Mouse (Mus musculus) lung, postnatal 14 days (tissue): ENCODE measurements around the gene Zfp276.
"Not testable (repeated sequence)": the region's sequence is repeated elsewhere in the genome, so short reads cannot be mapped to it uniquely, and the experiment has no call there.

Experiments used
- DNase-seq: peaks from one replicate; pipeline ENCODE4 v3.0.0; 2021

Zfp276 gene

GRCm38 (mm10) chr8:123245543-123245942, 8.5 kb upstream of the Zfp276 start:
- no peak for DNase-seq

GRCm38 (mm10) chr8:123247748-123248147, 6.2 kb upstream of the Zfp276 start:
- no peak for DNase-seq

GRCm38 (mm10) chr8:123248596-123248995, 5.4 kb upstream of the Zfp276 start:
- no peak for DNase-seq

GRCm38 (mm10) chr8:123250940-123251339, 3.1 kb upstream of the Zfp276 start:
- DNase-seq: no peak

GRCm38 (mm10) chr8:123252925-123253324, 1.1 kb upstream of the Zfp276 start:
- DNase-seq: no peak

GRCm38 (mm10) chr8:123253451-123254098, 420 bp upstream of the Zfp276 start:
- DNase-seq: no peak

GRCm38 (mm10) chr8:123255170-123255569, 1.2 kb downstream of the Zfp276 start:
- no peak for DNase-seq

- DNase-seq: no peak
Measured at GRCm38 (mm10) chr8:123257114-123257513, 3.1 kb downstream of the Zfp276 start.

- DNase-seq: not testable (repeated sequence)
Measured at GRCm38 (mm10) chr8:123257593-123257992, 3.6 kb downstream of the Zfp276 start.

- DNase-seq: no peak
Measured at GRCm38 (mm10) chr8:123267926-123268656, 14.1 kb downstream of the Zfp276 start.

- no peak for DNase-seq
Measured at GRCm38 (mm10) chr8:123271147-123271546, 17.2 kb downstream of the Zfp276 start.

GRCm38 (mm10) chr8:123271901-123272300, 17.9 kb downstream of the Zfp276 start:
- DNase-seq: no peak

GRCm38 (mm10) chr8:123274447-123274846, 20.5 kb downstream of the Zfp276 start:
- no peak for DNase-seq

- DNase-seq: no peak
Measured at GRCm38 (mm10) chr8:123275096-123275495, 21.1 kb downstream of the Zfp276 start.

GRCm38 (mm10) chr8:123278445-123278844, 24.4 kb downstream of the Zfp276 start:
- DNase-seq: no peak

- DNase-seq: no peak
Measured at GRCm38 (mm10) chr8:123279828-123280227, 25.8 kb downstream of the Zfp276 start.

GRCm38 (mm10) chr8:123280302-123281094, 26.5 kb downstream of the Zfp276 start:
- no peak for DNase-seq

- DNase-seq: not testable (repeated sequence)
Measured at GRCm38 (mm10) chr8:123282994-123283393, 29.0 kb downstream of the Zfp276 start.

- DNase-seq: no peak
Measured at GRCm38 (mm10) chr8:123283991-123284390, 30.0 kb downstream of the Zfp276 start.

- DNase-seq: no peak
Measured at GRCm38 (mm10) chr8:123284493-123284892, 30.5 kb downstream of the Zfp276 start.

GRCm38 (mm10) chr8:123287362-123287761, 33.4 kb downstream of the Zfp276 start:
- no peak for DNase-seq

GRCm38 (mm10) chr8:123290166-123290565, 36.2 kb downstream of the Zfp276 start:
- peak; percentile 53 for DNase-seq

- no peak for DNase-seq
Measured at GRCm38 (mm10) chr8:123290679-123291078, 36.7 kb downstream of the Zfp276 start.

- DNase-seq: no peak
Measured at GRCm38 (mm10) chr8:123291716-123292115, 37.7 kb downstream of the Zfp276 start.
